Mouse (Mus musculus) cortical plate, adult 2 months (tissue): ENCODE results near the gene Zfp91.
"Not testable (repeated sequence)": the region's sequence is repeated elsewhere in the genome, so short reads cannot be mapped to it uniquely, and the experiment has no call there.

Experiments
- CTCF ChIP-seq: fragments of 200-500 bp; IDR thresholded peaks from 2 replicates; pipeline ENCODE4 v1.5.1; 2011; ENCODE audit warnings: mild to moderate bottlenecking, control low read depth, low read length; ENCODE audit not compliant: insufficient read depth; ENCODE audit errors: extremely low read depth
- POLR2A ChIP-seq: fragments of 200-500 bp; IDR thresholded peaks from 2 replicates; pipeline ENCODE4 v1.6.1; 2011; ENCODE audit warnings: mild to moderate bottlenecking, low read length, control low read depth; ENCODE audit not compliant: insufficient read depth; ENCODE audit errors: extremely low read depth

GRCm38 (mm10) chr19:12720919-12721318 is 75.0 kb downstream of the Zfp91 start:
- not testable (repeated sequence) for TF ChIP-seq POLR2A, CTCF
